Comparison of ENCODE assay signal across 8 mouse cellular contexts in the genomic region with DNA sequence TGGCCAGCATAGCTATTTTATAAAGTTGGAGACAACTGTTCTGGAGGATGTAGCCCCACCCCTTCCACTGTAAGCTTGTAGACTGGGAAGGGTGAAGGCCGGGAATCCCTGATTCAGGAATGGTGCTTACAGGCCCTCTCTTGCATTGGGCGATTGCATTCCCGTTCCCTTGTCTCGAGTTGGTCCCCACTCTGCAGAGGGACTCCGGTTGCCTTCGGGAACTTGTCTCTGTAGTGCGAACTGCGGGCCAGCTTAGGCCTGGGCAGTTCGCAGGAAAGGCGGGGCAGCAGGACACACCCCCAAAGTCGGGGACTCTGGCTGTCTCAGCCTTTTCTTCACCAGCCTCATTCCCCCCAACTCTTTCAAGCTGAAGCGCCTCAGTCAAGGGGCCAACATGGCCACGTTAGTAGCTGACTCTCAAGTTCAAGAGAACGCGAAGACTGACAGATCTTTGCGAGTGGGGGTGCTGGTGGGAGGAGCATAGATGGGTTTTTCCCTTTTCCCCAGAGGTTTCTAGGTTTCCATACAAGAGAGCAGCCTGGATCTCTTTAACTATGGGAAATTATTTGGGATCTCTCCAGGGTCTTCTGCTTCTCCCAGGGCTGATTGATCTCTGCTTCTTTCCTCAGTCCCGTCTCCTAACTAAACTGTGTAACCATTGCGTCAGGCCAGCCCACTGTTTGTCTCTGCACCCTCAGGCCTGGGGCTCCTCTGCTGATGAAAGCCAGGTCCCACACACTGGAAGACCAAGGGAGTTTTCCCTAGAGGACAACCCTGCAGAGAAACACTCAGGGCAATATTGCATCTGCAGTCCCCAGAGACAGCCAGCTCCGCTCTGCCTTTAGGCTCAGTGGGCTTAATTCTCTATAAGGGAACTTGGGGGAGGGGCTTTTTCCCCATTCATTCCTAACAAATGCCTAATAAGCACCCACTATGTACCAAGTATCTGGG. TPM values are rescaled to one million over a fixed set of nuclear protein-coding genes. Genes with fewer than 3 reads are reported as not detected.
DNase-seq lines count a peak whose midpoint lies in the region; ATAC-seq and TF ChIP-seq lines count a peak whose summit lies in the region.

No protein-coding gene starts in this region.

- WGBS in hindbrain, embryonic 12.5 days = 6% methylated on average over 19 of the region's 19 CpGs
- 3% methylated on average over 19 of the region's 19 CpGs for WGBS in liver, adult 2 months
- WGBS in midbrain, embryonic 15.5 days = 2% methylated on average over 19 of the region's 19 CpGs

- DNase-seq in adrenal gland, adult 18-20 months (ENCODE audit: low spot score in 2 of 2) = peak; percentile 55 to 60
- no peak for DNase-seq in adrenal gland, adult 8-10 months
- DNase-seq in adrenal gland, adult 2 months = peak; percentile 84
- DNase-seq in liver, adult 2 months (ENCODE audit: extremely low read depth, low read depth, low spot score) = peak; percentile 42
- peak; percentile 45 to 61 for DNase-seq in thymus, adult 18-20 months

- no peaks in the 10 kb centered on the region; the same call in 1 of the 2 replicates for H3K27me3 ChIP-seq in erythroblast, embryonic 14.5 days (ENCODE audit: control insufficient read depth)
- H3K27me3 ChIP-seq in hindbrain, embryonic 12.5 days = no peaks in the 10 kb centered on the region
- no peaks in the 10 kb centered on the region for H3K27me3 ChIP-seq in liver, adult 2 months (ENCODE audit: control insufficient read depth, insufficient read depth, low read length)
- no peaks in the 10 kb centered on the region for H3K27me3 ChIP-seq in midbrain, embryonic 15.5 days (replicated peaks)

- peaks cover 64% of the 10 kb centered on the region for H3K36me3 ChIP-seq in erythroblast, embryonic 14.5 days (ENCODE audit: control insufficient read depth)
- H3K36me3 ChIP-seq in hindbrain, embryonic 12.5 days = peaks cover 33% of the 10 kb centered on the region
- H3K36me3 ChIP-seq in liver, adult 2 months (ENCODE audit: control insufficient read depth, insufficient read depth, low read length) = peaks cover 19% of the 10 kb centered on the region
- H3K36me3 ChIP-seq in midbrain, embryonic 15.5 days (replicated peaks) = peaks cover 25% of the 10 kb centered on the region

- peaks cover 84% of the 10 kb centered on the region for H3K4me1 ChIP-seq in erythroblast, embryonic 14.5 days (ENCODE audit: control insufficient read depth)
- H3K4me1 ChIP-seq in hindbrain, embryonic 12.5 days = peaks cover 45% of the 10 kb centered on the region
- peaks cover 28% of the 10 kb centered on the region for H3K4me1 ChIP-seq in liver, adult 2 months (ENCODE audit: control insufficient read depth, insufficient read depth, low read length)
- H3K4me1 ChIP-seq in midbrain, embryonic 15.5 days = peaks cover 51% of the 10 kb centered on the region

- H3K4me3 ChIP-seq in erythroblast, embryonic 14.5 days (replicated peaks) = peak overlapping the region; percentile 82
- peak overlapping the region; percentile 66 for H3K4me3 ChIP-seq in hindbrain, embryonic 12.5 days
- peak overlapping the region; percentile 74 for H3K4me3 ChIP-seq in liver, adult 2 months (ENCODE audit: insufficient read depth, low read depth, low read length)
- peak overlapping the region; percentile 56 for H3K4me3 ChIP-seq in midbrain, embryonic 15.5 days

- H3K4me2 ChIP-seq in hindbrain, embryonic 12.5 days (replicated peaks) = peak overlapping the region; percentile 92
- peak overlapping the region; percentile 87 for H3K4me2 ChIP-seq in midbrain, embryonic 15.5 days

- no peak for TF ChIP-seq POLR2A in liver, adult 2 months (IDR thresholded peaks at IDR 0.05; ENCODE audit: extremely low read depth, insufficient read depth, low read length)

- H3K9ac ChIP-seq in hindbrain, embryonic 12.5 days = peak overlapping the region; percentile 56
- peak overlapping the region; percentile 81 for H3K9ac ChIP-seq in liver, adult 2 months (ENCODE audit: low read depth, low read length)
- H3K9ac ChIP-seq in midbrain, embryonic 15.5 days = peak overlapping the region; percentile 69

- no peak for TF ChIP-seq CTCF in liver, adult 2 months (IDR thresholded peaks at IDR 0.05; ENCODE audit: low read depth, low read length)

- peaks cover 18% of the 10 kb centered on the region; the same call in 1 of the 2 replicates for H3K79me2 ChIP-seq in liver, adult 2 months (ENCODE audit: control insufficient read depth, insufficient read depth, low read length)

- no peaks in the 10 kb centered on the region for H3K9me3 ChIP-seq in erythroblast, embryonic 14.5 days (ENCODE audit: control insufficient read depth, low read length)
- no peaks in the 10 kb centered on the region for H3K9me3 ChIP-seq in hindbrain, embryonic 12.5 days (replicated peaks)
- no peaks in the 10 kb centered on the region for H3K9me3 ChIP-seq in midbrain, embryonic 15.5 days

- ATAC-seq in hindbrain, embryonic 12.5 days (ENCODE audit: low FRiP score) = peak; percentile 46
- ATAC-seq in midbrain, embryonic 15.5 days (replicated peaks) = peak; percentile 48

- peak overlapping the region; percentile 97 for H3K27ac ChIP-seq in hindbrain, embryonic 12.5 days
- H3K27ac ChIP-seq in liver, adult 2 months (replicated peaks; ENCODE audit: insufficient read depth, low read depth, low read length) = peak overlapping the region; percentile 78
- peak overlapping the region; percentile 91 for H3K27ac ChIP-seq in midbrain, embryonic 15.5 days

RNA-seq across cellular contexts. Expression of a gene that starts 2.4 kb away (rescaled TPM):
- total RNA-seq in adrenal gland, adult 18-20 months (2021) = 10 to 100 TPM; 38.9 to 45.4 TPM
- 10 to 100 TPM; 43.1 to 84.1 (median 62.3) TPM for total RNA-seq in adrenal gland, adult 8-10 months (2022)
- 10 to 100 TPM; 39.7 to 45.0 TPM for total RNA-seq in adrenal gland, adult 2 months (2021)
- 99.9 and 105 TPM in 2 replicates for polyA plus RNA-seq in adrenal gland, adult 2 months (2012; rRNA removed)
- 33.5 and 35.5 TPM in 2 replicates for polyA plus RNA-seq in erythroblast, embryonic 14.5 days (2012)
- polyA plus RNA-seq in hindbrain, embryonic 12.5 days (2016; fragmentation: Nextera tagmentation; extraction: Ambion mirVana) = 17.9 and 19.8 TPM in 2 replicates
- total RNA-seq in liver, adult 2 months (2014; rRNA removed) = 1.0 and 2.6 TPM in 2 replicates
- 14.4 and 19.2 TPM in 2 replicates for polyA plus RNA-seq in liver, adult 2 months (2012; rRNA removed)
- polyA plus RNA-seq in midbrain, embryonic 15.5 days (2015; fragmentation: Nextera tagmentation; extraction: Ambion mirVana) = 16.2 and 18.8 TPM in 2 replicates

RNA-seq across cellular contexts. Expression of a gene that starts 20.4 kb away (rescaled TPM):
- 10 to 100 TPM; 80.9 to 98.6 TPM for total RNA-seq in adrenal gland, adult 18-20 months (2021)
- total RNA-seq in adrenal gland, adult 8-10 months (2022) = 100 to 1,000 TPM in 1 of 4 experiments, 10 to 100 TPM in 3; 79.7 to 107 (median 92.0) TPM
- total RNA-seq in adrenal gland, adult 2 months (2021) = 100 to 1,000 TPM; 106 to 128 TPM
- polyA plus RNA-seq in adrenal gland, adult 2 months (2012; rRNA removed) = 90.6 and 111 TPM in 2 replicates
- polyA plus RNA-seq in erythroblast, embryonic 14.5 days (2012) = 12.0 and 17.1 TPM in 2 replicates
- polyA plus RNA-seq in hindbrain, embryonic 12.5 days (2016; fragmentation: Nextera tagmentation; extraction: Ambion mirVana) = 142 and 152 TPM in 2 replicates
- 59.6 and 67.3 TPM in 2 replicates for total RNA-seq in liver, adult 2 months (2014; rRNA removed)
- 65.6 and 70.7 TPM in 2 replicates for polyA plus RNA-seq in liver, adult 2 months (2012; rRNA removed)
- polyA plus RNA-seq in midbrain, embryonic 15.5 days (2015; fragmentation: Nextera tagmentation; extraction: Ambion mirVana) = 121 and 123 TPM in 2 replicates

RNA-seq across cellular contexts. Expression of a gene that starts 25.0 kb away (rescaled TPM):
- 100 to 1,000 TPM; 143 to 159 TPM for total RNA-seq in adrenal gland, adult 18-20 months (2021)
- total RNA-seq in adrenal gland, adult 8-10 months (2022) = 100 to 1,000 TPM; 175 to 202 (median 198) TPM
- total RNA-seq in adrenal gland, adult 2 months (2021) = 100 to 1,000 TPM; 149 to 168 TPM
- polyA plus RNA-seq in adrenal gland, adult 2 months (2012; rRNA removed) = 205 and 234 TPM in 2 replicates
- 15.3 and 16.5 TPM in 2 replicates for polyA plus RNA-seq in erythroblast, embryonic 14.5 days (2012)
- polyA plus RNA-seq in hindbrain, embryonic 12.5 days (2016; fragmentation: Nextera tagmentation; extraction: Ambion mirVana) = 234 and 240 TPM in 2 replicates
- total RNA-seq in liver, adult 2 months (2014; rRNA removed) = 71.3 and 78.5 TPM in 2 replicates
- 122 and 132 TPM in 2 replicates for polyA plus RNA-seq in liver, adult 2 months (2012; rRNA removed)
- 355 and 362 TPM in 2 replicates for polyA plus RNA-seq in midbrain, embryonic 15.5 days (2015; fragmentation: Nextera tagmentation; extraction: Ambion mirVana)

RNA-seq across cellular contexts. Expression of a gene that starts 28.1 kb away (rescaled TPM):
- 1 to 10 TPM; 5.4 to 8.0 TPM for total RNA-seq in adrenal gland, adult 18-20 months (2021)
- 10 to 100 TPM in 3 of 4 experiments, 1 to 10 TPM in 1; 6.8 to 18.6 (median 14.5) TPM for total RNA-seq in adrenal gland, adult 8-10 months (2022)
- total RNA-seq in adrenal gland, adult 2 months (2021) = 1 to 10 TPM; 6.2 to 7.8 TPM
- polyA plus RNA-seq in adrenal gland, adult 2 months (2012; rRNA removed) = 28.9 and 30.1 TPM in 2 replicates
- 0.01 and 0.03 TPM in 2 replicates for polyA plus RNA-seq in erythroblast, embryonic 14.5 days (2012)
- polyA plus RNA-seq in hindbrain, embryonic 12.5 days (2016; fragmentation: Nextera tagmentation; extraction: Ambion mirVana) = 70.0 and 76.6 TPM in 2 replicates
- 0.55 and 0.74 TPM in 2 replicates for total RNA-seq in liver, adult 2 months (2014; rRNA removed)
- 5.0 and 10.7 TPM in 2 replicates for polyA plus RNA-seq in liver, adult 2 months (2012; rRNA removed)
- 99.0 and 103 TPM in 2 replicates for polyA plus RNA-seq in midbrain, embryonic 15.5 days (2015; fragmentation: Nextera tagmentation; extraction: Ambion mirVana)

RNA-seq across cellular contexts. Expression of a gene that starts 30.6 kb away (rescaled TPM):
- 1 to 10 TPM; 1.7 to 2.9 TPM for total RNA-seq in adrenal gland, adult 18-20 months (2021)
- total RNA-seq in adrenal gland, adult 8-10 months (2022) = 1 to 10 TPM; 2.2 to 5.0 (median 3.6) TPM
- 1 to 10 TPM; 1.9 to 2.7 TPM for total RNA-seq in adrenal gland, adult 2 months (2021)
- polyA plus RNA-seq in adrenal gland, adult 2 months (2012; rRNA removed) = 2.7 and 3.7 TPM in 2 replicates
- polyA plus RNA-seq in erythroblast, embryonic 14.5 days (2012) = 0.06 and 0.16 TPM in 2 replicates
- 2.0 and 2.2 TPM in 2 replicates for polyA plus RNA-seq in hindbrain, embryonic 12.5 days (2016; fragmentation: Nextera tagmentation; extraction: Ambion mirVana)
- 1.5 and 2.0 TPM in 2 replicates for total RNA-seq in liver, adult 2 months (2014; rRNA removed)
- 1.8 and 2.1 TPM in 2 replicates for polyA plus RNA-seq in liver, adult 2 months (2012; rRNA removed)
- polyA plus RNA-seq in midbrain, embryonic 15.5 days (2015; fragmentation: Nextera tagmentation; extraction: Ambion mirVana) = 0.87 and 0.99 TPM in 2 replicates
